Mouse (Mus musculus): ENCODE data around the gene Stoml1.
"Not testable (repeated sequence)": the region's sequence is repeated elsewhere in the genome, so short reads cannot be mapped to it uniquely, and the experiment has no call there.

Gene Stoml1

DNA sequence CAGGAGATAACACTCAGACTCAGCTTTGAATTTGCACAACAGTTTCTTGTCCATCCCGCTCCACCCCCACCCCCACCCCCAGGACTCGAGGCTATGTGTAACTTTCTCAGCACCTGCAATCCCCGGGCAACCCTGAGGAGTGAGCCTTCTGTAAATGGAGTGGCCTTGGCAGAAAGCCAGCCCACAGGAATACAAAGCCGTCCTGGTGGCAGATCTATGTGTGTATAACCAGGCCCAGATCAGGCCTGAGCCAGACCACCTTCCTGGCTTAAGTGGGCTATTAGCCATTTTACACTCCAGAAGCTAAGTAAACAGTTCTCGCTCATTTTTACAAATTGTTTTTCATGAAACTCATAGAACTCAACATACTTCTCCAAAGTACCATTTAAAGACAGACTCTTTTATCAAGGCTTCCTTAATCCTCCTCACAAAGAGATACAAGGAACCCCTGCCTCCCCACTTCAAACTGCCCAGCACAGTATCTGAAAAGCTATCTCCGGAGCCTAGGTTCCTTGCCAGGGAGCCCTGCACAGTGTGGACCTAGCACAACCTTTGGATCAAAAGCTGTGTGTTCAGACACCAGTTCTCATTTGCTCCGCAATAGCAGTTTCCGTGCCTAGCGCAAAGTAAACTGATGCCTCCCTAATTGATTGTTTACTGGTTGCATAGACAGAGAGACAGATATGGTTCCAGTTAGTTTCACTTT, 11.0 kb upstream of the Stoml1 start:
- DNase-seq (ENCODE audit: low spot score in 2 of 2) = no peak

DNA sequence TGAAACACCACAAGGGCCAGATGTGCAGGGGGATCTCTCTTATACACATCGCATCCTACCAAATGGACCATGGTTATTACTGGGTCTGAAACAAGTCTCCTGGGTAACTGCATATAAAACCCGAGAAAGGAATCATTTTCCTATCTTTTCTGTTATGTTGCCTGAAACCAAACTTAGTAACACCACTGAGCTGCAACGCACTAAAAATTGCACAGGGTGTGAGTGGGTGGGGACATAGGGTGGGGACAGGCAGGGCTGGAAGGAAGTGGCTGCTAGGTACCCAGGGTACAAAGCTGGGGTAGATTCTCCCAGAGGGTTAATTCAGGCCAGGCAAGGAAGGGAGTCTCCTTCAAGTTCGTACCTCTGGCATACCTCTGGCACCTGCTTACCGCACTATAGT, 10.3 kb upstream of the Stoml1 start:
- DNase-seq (ENCODE audit: low spot score in 2 of 2) = no peak

DNA sequence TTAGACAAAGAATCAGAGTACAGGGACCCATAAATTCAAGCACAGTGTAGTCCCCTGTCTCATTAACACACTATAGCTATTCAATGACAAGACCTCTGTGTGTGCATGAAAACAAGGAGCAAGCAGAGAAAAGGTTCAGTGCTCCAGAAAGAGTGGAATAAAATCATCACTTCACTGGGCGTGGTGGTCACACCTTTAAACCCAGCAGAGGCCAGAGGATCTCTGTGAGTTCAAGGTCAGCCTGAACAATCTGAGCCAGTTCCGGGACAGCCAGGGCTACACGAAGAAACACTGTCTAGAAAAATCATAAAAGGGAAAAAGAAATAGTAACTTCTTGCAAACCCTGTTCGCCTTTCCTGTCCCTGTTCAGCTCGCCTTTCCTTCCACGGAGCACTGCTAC, 9.3 kb upstream of the Stoml1 start:
- DNase-seq (ENCODE audit: low spot score in 2 of 2) = no peak

DNA sequence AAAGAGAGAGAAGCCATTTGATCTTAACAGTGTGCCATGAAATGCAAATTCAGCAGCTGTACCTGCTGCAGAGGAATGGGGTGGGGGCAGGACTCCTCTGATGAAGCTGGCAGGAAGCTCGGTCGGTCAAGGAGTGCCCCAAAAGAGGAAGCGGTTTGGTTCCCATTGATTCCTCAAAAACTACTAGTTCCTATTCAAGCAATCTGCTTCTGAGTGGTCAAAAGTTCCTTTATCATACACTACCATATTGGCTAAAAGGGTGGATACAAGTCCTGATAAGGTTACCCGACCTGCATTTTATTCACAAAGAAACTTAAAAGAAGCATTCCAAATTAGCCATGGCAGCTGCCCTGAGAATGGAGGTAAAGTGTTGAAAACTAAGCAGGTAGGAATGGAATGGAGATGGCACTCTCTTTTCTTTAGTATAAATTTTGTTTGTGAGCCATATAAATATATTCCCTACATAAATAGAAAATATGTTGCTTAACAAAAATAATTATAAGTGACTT, 6.8 kb upstream of the Stoml1 start:
- DNase-seq (ENCODE audit: low spot score in 2 of 2) = no peak

DNA sequence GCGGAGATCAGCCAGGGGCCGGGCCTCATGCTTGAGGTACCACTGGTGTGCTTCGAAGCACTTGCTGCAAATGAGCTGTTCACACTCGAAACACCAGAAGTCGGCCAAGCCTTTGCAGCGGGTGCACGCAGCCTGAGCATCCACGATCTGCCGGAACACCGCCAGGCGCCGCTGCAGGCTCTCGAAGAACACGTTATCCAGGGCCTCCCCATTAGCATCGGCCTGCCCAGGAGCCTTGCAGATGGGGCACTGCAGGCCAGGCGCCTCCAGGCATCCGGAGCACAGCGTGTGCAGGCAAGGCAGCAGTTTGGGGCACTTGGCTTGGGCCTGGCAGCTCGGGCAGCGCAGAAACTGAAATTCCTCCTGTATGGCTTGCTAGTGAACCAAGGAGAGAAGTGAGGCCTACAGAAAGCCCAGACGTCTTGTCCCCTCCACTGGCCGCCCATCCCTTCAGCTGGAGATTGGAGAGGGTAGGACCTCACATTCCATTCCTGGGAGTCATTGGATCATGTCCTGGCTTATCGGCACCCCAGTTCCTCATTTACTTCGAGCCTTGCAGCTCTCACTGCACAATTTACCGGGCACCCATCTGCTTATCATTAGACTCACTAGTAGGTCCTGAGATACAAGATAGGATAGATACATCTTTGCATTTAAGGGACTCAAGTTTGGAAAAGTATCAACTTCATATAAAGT, 5.8 kb upstream of the Stoml1 start:
- DNase-seq (ENCODE audit: low spot score in 2 of 2) = peak; percentile 70 to 82

DNA sequence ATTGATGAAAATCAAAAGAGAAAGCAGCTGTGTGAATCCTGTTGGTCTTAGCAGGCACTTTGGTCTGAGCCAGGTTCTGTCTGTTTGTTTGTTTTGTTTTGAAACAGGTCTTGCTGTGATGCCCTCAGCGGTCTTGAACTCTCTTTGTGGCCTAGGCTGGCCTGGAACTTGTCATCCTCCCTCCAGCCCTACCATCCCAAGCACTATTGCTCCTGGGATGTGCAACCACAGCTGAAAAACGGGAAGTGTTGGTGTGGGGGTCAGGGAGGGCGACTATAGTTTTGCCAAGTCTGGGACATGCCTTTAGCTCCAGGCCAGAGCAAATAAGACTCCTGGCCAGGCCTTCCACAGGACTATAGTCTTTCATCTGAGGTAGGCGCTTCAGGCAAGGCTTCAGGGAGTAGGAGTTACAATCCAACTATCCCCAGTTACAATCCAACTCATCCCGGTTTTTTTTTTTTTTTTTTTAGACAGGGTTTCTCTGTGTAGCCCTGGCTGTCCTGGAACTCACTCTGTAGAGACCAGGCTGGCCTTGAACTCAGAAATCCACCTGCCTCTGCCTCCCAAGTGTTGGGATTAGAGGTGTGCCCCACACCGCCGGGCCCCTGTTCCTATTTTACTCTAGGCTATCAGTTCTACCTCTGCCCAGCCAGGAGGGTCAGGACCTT, 4.1 kb upstream of the Stoml1 start:
- DNase-seq (ENCODE audit: low spot score in 2 of 2) = no peak

DNA sequence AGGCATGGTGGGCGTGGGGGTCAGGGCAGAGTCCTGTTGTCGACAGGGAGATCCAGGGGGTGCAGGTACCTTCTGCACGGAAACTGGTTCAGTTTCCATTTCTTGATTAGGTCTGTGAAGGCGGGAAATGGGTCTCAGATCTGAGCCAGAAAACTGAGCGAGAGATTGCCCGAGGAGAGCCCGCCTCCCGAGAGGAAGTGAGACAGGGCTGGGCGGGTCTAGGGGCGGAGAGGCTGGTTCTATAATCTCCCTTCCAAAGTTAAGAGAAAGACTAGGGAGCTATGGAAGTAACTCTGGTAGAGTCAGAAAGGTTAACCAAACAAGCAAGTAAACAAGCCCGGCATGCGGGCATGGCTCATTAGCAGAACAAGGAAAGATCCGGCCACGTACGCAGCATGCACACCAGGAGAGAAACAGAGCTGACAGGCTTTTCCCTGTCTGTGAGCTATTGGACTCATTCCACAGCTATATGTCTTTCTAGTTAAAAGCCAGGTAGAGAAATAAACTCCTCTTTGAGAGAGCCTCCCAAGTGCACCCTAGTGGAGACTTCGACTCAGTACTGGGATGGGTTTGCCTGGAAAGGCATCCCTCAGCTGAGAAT, 3.3 kb upstream of the Stoml1 start, which contains the start of gene Pml:
Pml (minus strand) TSS at position 195 of the 601 bp plus-strand sequence.
- peak; percentile 61 to 73 for DNase-seq (ENCODE audit: low spot score in 2 of 2)

DNA sequence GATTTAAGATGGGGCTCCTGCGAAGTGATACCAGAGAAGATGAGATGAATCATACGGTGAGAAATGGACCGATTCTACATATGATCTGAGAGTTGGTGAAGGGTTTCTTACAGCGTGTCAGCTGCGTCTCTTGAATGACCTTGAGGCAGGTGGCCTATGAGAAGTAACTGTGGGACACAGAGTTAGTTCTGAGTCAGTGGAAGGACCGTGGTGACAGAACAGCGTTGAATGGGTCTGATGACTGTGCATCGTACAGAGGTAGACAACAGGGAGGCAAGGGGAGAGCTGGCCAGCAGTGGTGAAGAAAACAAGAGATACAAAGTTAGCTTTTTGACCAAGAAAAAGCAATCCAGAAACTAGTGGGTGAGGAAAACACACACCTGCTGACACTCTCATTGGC, 2.6 kb upstream of the Stoml1 start:
- no peak for DNase-seq (ENCODE audit: low spot score in 2 of 2)

DNA sequence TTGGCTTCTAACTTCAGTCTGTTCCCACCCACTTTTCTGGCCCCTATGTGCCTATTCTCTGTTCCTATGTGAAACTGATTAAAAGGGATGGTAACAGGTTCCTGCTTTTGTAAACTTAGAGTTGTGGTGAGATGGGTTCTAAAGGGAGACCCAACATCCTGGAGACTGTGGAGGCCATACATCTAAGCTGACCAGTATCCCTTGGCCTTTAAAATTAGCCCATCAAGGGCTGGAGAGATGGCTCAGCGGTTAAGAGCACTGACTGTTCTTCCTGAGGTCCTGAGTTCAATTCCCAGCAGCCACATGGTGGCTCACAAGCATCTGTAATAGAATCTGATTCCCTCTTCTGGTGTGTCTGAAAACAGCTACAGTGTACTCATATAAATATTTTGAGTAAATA, 2.2 kb upstream of the Stoml1 start:
- not testable (repeated sequence) for DNase-seq (ENCODE audit: low spot score in 2 of 2)

DNA sequence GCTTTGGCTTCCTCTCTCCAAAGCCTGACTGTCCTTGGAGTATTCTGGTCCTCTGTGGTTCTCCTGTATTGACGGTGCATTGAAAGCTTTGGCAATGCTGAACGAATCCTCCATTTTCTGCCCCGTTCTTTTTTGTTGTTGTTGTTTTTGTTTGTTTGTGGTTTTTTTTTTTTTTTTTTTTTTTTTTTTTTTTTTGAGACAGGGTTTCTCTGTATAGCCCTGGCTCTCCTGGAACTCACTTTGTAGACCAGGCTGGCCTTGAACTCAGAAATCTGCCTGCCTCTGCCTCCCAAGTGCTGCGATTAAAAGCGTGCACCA, 800 bp downstream of the Stoml1 start:
- not testable (repeated sequence) for DNase-seq (ENCODE audit: low spot score in 2 of 2)

DNA sequence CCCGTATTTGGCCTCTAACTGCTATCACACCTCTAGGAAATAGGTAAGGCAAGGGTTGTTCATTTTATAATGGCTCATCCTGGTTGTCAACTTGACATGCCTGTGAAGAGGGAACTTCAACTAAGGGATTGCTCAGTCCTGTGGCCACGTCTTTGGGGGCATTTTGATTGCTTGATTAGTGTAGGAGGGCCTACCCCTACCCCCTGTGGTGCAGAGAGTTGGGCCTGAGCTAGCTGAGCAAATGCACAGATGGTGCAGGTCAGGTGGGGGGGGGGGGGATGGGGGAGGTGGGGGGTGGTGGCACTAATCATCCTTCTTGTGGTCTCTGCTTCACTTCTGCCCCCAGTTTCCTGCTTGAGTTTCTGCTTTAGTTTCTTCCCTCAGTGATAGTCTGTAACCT, 2.1 kb downstream of the Stoml1 start:
- DNase-seq (ENCODE audit: low spot score in 2 of 2) = no peak

DNA sequence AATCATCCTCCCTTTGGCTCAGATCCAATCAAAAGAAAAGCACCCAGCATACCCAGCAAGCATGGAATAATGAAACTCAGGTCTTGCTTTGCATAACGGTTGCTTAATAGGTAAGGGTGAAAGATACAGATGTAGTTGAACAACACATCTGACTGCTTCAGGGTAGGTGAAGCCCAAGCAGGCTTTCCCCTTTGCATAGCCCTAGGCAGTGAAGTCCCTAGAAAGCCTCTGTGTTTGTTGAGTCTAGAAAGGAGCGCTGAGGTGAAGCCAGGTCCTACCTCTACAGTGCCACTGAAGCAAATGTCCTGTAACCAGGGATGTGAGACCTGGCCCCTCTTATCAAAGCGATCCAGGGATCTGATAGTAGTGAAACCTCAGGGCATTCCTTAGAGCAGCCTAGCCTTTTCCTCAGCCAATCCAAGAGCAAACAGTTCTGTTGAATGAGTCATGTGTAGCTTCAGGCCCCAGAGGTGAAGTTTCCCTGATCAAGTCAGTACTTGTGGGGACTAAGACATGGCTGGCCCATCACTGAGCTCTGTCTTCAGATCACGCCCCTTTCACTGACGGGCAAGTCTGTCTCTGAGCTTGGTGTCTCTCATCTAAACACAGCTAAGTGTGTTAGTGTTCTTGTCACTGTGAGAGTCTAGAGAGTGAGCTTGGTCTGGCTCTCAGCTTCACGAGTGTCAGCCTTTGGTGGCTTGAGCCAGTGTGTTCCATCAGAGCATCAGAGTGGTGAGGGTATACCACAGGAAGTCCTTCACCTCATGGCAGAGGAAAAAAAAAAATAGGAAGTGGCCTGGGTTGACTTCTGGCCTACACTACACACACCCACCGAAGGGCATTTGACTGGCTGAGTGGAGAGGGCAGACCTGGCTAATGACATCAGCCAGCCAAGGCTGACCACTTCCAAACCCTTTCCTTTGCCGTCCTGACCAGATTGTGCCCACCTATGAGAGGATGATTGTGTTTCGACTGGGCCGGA, 3.0 kb downstream of the Stoml1 start:
- no peak for DNase-seq (ENCODE audit: low spot score in 2 of 2)

DNA sequence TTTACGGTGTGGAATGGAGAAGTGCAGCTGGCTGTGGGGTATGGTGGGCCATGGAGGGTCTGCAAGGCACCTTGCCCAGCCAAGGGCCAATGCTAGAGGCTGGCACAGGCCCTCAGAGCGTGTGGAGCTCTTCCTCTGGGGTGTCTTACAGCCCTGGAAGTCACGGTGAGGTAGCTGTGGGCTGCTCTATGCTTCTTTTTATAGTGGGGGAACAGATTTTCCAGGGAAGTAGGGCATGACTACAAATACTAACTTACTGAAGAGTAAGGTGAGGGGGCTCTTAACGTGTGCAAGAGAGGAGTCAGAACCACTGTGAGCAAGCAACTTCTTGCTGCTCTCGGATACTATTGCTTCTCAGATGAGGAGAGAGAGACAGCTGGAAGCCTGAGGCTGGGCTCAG, 9.5 kb downstream of the Stoml1 start:
- DNase-seq (ENCODE audit: low spot score in 2 of 2) = no peak

DNA sequence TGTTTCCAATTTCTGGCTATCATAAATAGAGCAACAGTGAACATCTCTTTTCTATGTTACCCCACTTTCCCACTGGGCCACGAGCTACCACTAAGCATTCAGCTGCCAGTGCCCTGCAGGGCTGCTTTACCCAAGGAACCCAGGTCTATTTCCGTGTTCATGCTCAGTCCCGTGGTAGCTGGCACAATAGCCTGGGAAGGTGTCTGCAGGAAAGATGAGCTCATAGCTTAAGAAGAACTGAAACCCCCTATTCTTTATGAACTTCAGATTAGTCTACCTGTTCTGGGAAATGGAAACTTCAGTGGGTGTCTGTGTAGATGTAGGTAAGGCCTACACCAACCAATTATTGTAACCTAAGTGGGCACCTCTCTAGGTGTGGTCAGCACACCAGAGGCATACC, 12.4 kb downstream of the Stoml1 start:
- no peak for DNase-seq (ENCODE audit: low spot score in 2 of 2)

DNA sequence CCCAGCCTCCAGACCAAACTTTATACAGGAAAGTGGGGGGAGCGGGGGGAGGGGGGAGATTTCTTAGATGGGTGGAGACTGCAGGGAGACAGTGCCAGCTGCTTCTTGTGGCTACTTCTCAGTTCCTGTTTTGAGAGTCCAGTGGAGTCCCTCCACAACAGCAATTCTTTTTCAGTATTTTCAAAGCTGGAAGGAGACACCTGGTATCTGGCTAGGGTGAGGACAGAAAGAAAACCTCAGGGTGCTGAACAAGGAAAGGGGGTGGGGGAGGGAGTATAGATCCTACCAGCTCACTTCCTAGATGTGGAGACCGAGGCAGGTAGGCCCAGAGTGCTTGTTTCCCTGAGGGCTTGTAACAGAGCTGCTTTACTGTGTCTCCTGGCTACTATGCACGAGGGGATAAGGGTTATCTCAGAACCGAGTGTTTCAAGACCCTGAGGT, 13.6 kb downstream of the Stoml1 start:
- DNase-seq (ENCODE audit: low spot score in 2 of 2) = no peak

DNA sequence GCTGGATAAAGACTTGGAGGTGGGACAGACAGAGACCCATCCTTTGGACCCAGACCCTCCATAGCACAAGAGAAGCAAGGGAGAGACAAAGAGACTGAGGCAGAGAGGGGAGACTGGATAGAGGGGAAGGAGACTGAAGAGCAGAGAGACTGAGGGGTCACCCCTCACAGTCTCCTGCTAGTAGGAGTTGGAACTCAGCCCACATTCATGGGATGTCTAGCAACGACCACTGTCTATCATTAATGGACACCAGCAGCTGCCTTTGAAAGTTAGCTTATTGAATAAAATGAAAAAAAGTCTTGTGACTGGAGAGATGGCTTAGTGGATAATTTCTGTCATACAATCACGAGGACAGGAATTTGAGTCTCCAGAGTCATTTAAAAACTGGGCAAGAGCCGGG, 14.1 kb downstream of the Stoml1 start:
- DNase-seq (ENCODE audit: low spot score in 2 of 2) = no peak

DNA sequence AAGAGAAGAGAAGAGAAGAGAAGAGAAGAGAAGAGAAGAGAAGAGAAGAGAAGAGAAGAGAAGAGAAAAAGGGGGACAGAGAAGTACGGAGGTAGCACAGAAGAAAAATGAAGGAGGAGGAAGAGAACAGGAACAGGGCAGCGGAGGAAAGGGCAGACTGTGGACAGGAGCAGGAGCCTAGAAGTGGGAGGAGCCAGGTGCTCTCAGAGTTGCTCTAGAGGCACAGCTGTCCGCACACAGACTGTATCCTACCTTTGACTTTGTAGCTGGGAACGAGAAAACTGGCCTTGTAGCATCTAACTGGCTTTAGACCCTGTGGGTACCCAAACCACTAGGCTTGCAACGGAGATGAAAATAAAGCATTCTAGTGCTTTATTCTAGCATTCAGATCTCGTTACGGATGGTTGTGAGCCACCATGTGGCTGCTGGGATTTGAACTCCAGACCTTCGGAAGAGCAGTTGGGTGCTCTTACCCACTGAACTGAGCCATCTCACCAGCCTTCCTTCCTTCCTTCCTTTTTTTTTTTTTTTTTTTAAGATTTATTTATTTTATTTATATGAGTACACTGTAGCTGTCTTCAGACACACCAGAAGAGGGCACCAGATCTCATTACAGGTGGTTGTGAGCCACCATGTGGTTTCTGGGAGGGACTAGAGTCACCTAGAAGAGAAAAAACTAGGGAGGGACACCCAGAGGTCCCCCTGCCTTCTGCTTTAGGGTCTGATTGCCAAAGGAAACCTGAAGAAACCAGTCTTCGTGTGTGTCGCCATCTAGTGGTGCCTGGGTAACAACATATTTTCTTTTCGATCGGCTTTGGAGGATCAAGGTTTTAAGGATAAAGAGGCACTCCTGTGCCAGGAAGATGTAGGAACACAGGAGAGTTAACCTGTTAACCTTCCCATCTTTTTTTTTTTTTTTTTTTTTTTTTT, 15.7 kb downstream of the Stoml1 start:
- DNase-seq (ENCODE audit: low spot score in 2 of 2) = peak; percentile 40 to 77

DNA sequence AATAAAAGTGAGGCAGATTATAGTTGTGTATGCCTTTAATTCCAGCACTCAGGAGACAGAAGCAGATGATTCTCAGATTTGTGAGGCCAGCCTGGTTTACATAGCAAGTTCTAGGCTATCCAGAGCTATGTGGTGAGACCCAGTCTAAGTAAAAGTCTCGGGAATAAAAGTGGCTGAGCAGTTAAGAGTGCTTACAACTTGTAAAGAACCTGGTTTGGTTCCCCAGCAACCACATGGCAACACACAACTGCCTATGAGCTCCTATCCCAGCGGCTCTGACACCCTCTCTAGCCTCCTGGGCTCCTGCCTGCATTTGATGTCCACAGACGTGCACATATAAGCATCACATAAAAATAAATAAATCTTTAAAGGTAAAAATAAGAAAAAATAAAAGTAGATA, 17.1 kb downstream of the Stoml1 start:
- DNase-seq (ENCODE audit: low spot score in 2 of 2) = no peak

DNA sequence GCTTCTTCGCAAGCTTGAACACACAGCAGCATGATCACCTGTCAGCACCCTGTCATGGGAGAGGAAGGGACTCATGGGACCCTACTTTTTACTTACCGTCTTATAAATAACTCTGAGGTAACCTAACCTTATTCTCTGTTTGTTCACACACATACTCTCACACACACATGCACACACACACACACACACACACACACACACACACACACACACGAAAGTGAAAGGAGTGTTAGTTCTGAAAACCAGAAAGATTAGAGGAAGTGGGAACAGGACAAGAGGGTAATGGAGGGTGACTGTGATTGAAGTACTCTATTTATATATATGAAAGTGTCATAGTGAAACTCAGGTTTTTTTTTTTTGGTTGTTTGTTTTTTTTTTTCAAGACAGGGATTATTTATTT, 18.1 kb downstream of the Stoml1 start:
- DNase-seq (ENCODE audit: low spot score in 2 of 2) = no peak

DNA sequence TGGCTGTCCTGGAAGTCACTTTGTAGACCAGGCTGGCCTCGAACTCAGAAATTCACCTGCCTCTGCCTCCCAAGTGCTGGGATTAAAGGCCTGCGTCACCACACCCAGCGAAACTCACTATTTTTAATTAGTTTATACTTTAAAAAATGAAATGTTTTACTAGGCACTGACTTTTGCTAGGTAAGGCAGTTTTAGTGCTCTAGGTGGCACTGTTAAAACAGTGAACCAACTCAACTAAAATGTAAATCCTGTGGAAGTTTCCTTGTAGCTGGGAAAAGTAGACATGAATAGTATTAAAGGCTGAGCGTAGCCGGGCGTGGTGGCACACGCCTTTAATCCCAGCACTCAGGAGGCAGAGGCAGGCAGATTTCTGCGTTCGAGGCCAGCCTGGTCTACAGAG, 18.6 kb downstream of the Stoml1 start:
- not testable (repeated sequence) for DNase-seq (ENCODE audit: low spot score in 2 of 2)

Measured in thymus, postnatal 10 days (tissue).